Mouse (Mus musculus) CH12.LX (cell line): ENCODE data around the gene Sema6c. TPM values are rescaled to one million over a fixed set of nuclear protein-coding genes. Genes with fewer than 3 reads are reported as not detected.

ENCODE experiments used
- DNase-seq: peaks from one replicate; pipeline ENCODE4 v3.0.0-alpha.2; 2013; ENCODE audit errors: extremely low read depth
- H3K27ac ChIP-seq: 2 replicates; pipeline ENCODE4 v1.5.1; 2012; ENCODE audit warnings: low read depth, mild to moderate bottlenecking, control low read depth, moderate library complexity; ENCODE audit not compliant: insufficient read depth
- H3K27me3 ChIP-seq: replicated peaks from 2 replicates; pipeline ENCODE3; 2012; ENCODE audit warnings: inconsistent platforms
- H3K36me3 ChIP-seq, 2 experiments: replicated peaks in 1 of 2; 2 replicates each; pipeline versions ENCODE3 to v1.6.1; 2012; ENCODE audit warnings: inconsistent platforms in 1 of 2, low read length in 1 of 2, mild to moderate bottlenecking in 1 of 2, mixed read lengths in 1 of 2, moderate library complexity in 1 of 2; ENCODE audit not compliant: control insufficient read depth in 1 of 2, insufficient read depth in 1 of 2
- H3K4me1 ChIP-seq, 2 experiments: 2 replicates each; pipeline ENCODE4 v1.6.1; 2012; ENCODE audit warnings: inconsistent platforms in 1 of 2, moderate library complexity in 1 of 2; ENCODE audit not compliant: insufficient read depth in 2 of 2, control insufficient read depth in 1 of 2
- H3K4me2 ChIP-seq: 2 replicates; pipeline ENCODE4 v1.6.1; 2012; ENCODE audit warnings: low read depth, mild to moderate bottlenecking, control low read depth; ENCODE audit not compliant: poor library complexity, insufficient read depth, severe bottlenecking
- H3K4me3 ChIP-seq, 3 experiments: fragments of 150-350 bp in 1 of 3; sonication (generic) in 1 of 3; replicated peaks in 1 of 3; 2 replicates each; pipeline versions ENCODE3 to v1.5.1; 2011 to 2012; ENCODE audit warnings: low read depth in 2 of 3, low read length in 2 of 3, mild to moderate bottlenecking in 2 of 3, moderate library complexity in 2 of 3, control low read depth in 1 of 3, improper control_type of control experiment in 1 of 3, inconsistent platforms in 1 of 3, mixed read lengths in 1 of 3; ENCODE audit not compliant: poor library complexity in 1 of 3
- H3K79me2 ChIP-seq: replicated peaks from 2 replicates; pipeline ENCODE4 v1.6.1; 2012; ENCODE audit warnings: mild to moderate bottlenecking, moderate library complexity; ENCODE audit not compliant: control insufficient read depth, poor library complexity, insufficient read depth, severe bottlenecking; ENCODE audit errors: extremely low read depth
- H3K9ac ChIP-seq: 2 replicates; pipeline ENCODE4 v1.6.1; 2012; ENCODE audit warnings: low read depth, mild to moderate bottlenecking, control low read depth, moderate library complexity; ENCODE audit not compliant: insufficient read depth
- H3K9me3 ChIP-seq: replicated peaks from 2 replicates; pipeline ENCODE3; 2012; ENCODE audit warnings: low read length, inconsistent platforms, mixed read lengths
- CHD1 ChIP-seq: IDR thresholded peaks from 2 replicates; pipeline ENCODE4 v1.6.1; 2012; ENCODE audit warnings: low read depth, low read length, improper control_type of control experiment, inconsistent platforms
- CTCF ChIP-seq, 2 experiments: IDR thresholded peaks in 1 of 2; conservative IDR thresholded peaks in 1 of 2; 2 replicates each; pipeline ENCODE4 v1.5.1; 2011 to 2012; ENCODE audit warnings: low read depth in 2 of 2, low read length in 2 of 2, improper control_type of control experiment in 1 of 2, inconsistent platforms in 1 of 2, mild to moderate bottlenecking in 1 of 2, moderate library complexity in 1 of 2
- E2F4 ChIP-seq: IDR thresholded peaks from 2 replicates; pipeline ENCODE4 v1.6.1; 2011; ENCODE audit warnings: low read depth, low read length, improper control_type of control experiment; ENCODE audit not compliant: insufficient replicate concordance
- ELF1 ChIP-seq: IDR thresholded peaks from 2 replicates; pipeline ENCODE4 v1.6.1; 2014; ENCODE audit warnings: low read depth, mild to moderate bottlenecking, inconsistent platforms, low read length, improper control_type of control experiment
- ETS1 ChIP-seq: conservative IDR thresholded peaks from 2 replicates; pipeline ENCODE4 v1.6.1; 2012; ENCODE audit warnings: low read depth, mild to moderate bottlenecking, inconsistent platforms, low read length, improper control_type of control experiment, moderate library complexity
- GABPA ChIP-seq: IDR thresholded peaks from 2 replicates; pipeline ENCODE4 v1.6.1; 2012; ENCODE audit warnings: low read depth, low read length, improper control_type of control experiment, inconsistent platforms; ENCODE audit not compliant: insufficient replicate concordance
- HCFC1 ChIP-seq: IDR thresholded peaks from 2 replicates; pipeline ENCODE4 v1.6.1; 2012; ENCODE audit warnings: low read depth, mild to moderate bottlenecking, inconsistent platforms, low read length, improper control_type of control experiment
- IRF4 ChIP-seq: IDR thresholded peaks from 2 replicates; pipeline ENCODE4 v1.6.1; 2014; ENCODE audit warnings: low read depth, mild to moderate bottlenecking, inconsistent platforms, low read length, improper control_type of control experiment
- JUN ChIP-seq: IDR thresholded peaks from 2 replicates; pipeline ENCODE4 v1.6.1; 2011; ENCODE audit warnings: low read depth, mild to moderate bottlenecking, low read length, improper control_type of control experiment, moderate library complexity; ENCODE audit not compliant: insufficient read depth
- KAT2A ChIP-seq: IDR thresholded peaks from 2 replicates; pipeline ENCODE4 v1.6.1; 2012; ENCODE audit warnings: low read length, improper control_type of control experiment, inconsistent platforms; ENCODE audit not compliant: insufficient replicate concordance
- MAFK ChIP-seq: IDR thresholded peaks from 2 replicates; pipeline ENCODE4 v1.6.1; 2011; ENCODE audit warnings: low read length, improper control_type of control experiment; ENCODE audit not compliant: insufficient replicate concordance
- MAX ChIP-seq: IDR thresholded peaks from 2 replicates; pipeline ENCODE4 v1.6.1; 2011; ENCODE audit warnings: low read length, improper control_type of control experiment
- MEF2A ChIP-seq: IDR thresholded peaks from 2 replicates; pipeline ENCODE4 v1.6.1; 2014; ENCODE audit warnings: low read depth, mild to moderate bottlenecking, inconsistent platforms, low read length, improper control_type of control experiment, borderline replicate concordance
- MXI1 ChIP-seq: IDR thresholded peaks from 2 replicates; pipeline ENCODE4 v1.6.1; 2011; ENCODE audit warnings: mild to moderate bottlenecking, low read depth, low read length, improper control_type of control experiment
- MYC ChIP-seq: IDR thresholded peaks from 2 replicates; pipeline ENCODE4 v1.6.1; 2011; ENCODE audit warnings: low read depth, mild to moderate bottlenecking, improper control_type of control experiment, low read length
- NRF1 ChIP-seq: IDR thresholded peaks from 2 replicates; pipeline ENCODE4 v1.6.1; 2014; ENCODE audit warnings: low read depth, mild to moderate bottlenecking, inconsistent platforms, low read length, improper control_type of control experiment, moderate library complexity
- PAX5 ChIP-seq: IDR thresholded peaks from 2 replicates; pipeline ENCODE4 v1.6.1; 2012; ENCODE audit warnings: low read length, inconsistent platforms, mixed read lengths
- POLR2A ChIP-seq: IDR thresholded peaks from 2 replicates; pipeline ENCODE4 v1.6.1; 2011; ENCODE audit warnings: low read depth, mild to moderate bottlenecking, improper control_type of control experiment, low read length
- POLR2AphosphoS2 ChIP-seq: IDR thresholded peaks from 2 replicates; pipeline ENCODE4 v1.6.1; 2011; ENCODE audit warnings: low read depth, low read length, improper control_type of control experiment
- RAD21 ChIP-seq: IDR thresholded peaks from 2 replicates; pipeline ENCODE4 v1.6.1; 2011; ENCODE audit warnings: low read depth, mild to moderate bottlenecking, low read length, improper control_type of control experiment, moderate library complexity
- SIN3A ChIP-seq: IDR thresholded peaks from 2 replicates; pipeline ENCODE4 v1.6.1; 2012; ENCODE audit warnings: low read length, improper control_type of control experiment, inconsistent platforms
- TBP ChIP-seq: conservative IDR thresholded peaks from 2 replicates; pipeline ENCODE4 v1.6.1; 2011; ENCODE audit warnings: low read depth, low read length, improper control_type of control experiment
- TCF12 ChIP-seq: IDR thresholded peaks from 2 replicates; pipeline ENCODE4 v1.6.1; 2014; ENCODE audit warnings: low read depth, mild to moderate bottlenecking, inconsistent platforms, low read length, improper control_type of control experiment
- UBTF ChIP-seq: IDR thresholded peaks from 2 replicates; pipeline ENCODE4 v1.6.1; 2012; ENCODE audit warnings: low read depth, mild to moderate bottlenecking, inconsistent platforms, low read length, improper control_type of control experiment, moderate library complexity
- USF2 ChIP-seq: conservative IDR thresholded peaks from 2 replicates; pipeline ENCODE4 v1.6.1; 2011; ENCODE audit warnings: low read depth, low read length, improper control_type of control experiment
- ZC3H11A ChIP-seq: IDR thresholded peaks from 2 replicates; pipeline ENCODE4 v1.6.1; 2012; ENCODE audit warnings: low read depth, mild to moderate bottlenecking, inconsistent platforms, low read length, improper control_type of control experiment
- ZKSCAN1 ChIP-seq: IDR thresholded peaks from 2 replicates; pipeline ENCODE4 v1.6.1; 2012; ENCODE audit warnings: low read depth, inconsistent platforms, low read length, improper control_type of control experiment, borderline replicate concordance
- dilution Hi-C: fragments of 300-500 bp; cut with MboI; formaldehyde crosslinking; loops from 2 replicates; pipeline ENCODE4 v1.14.3; 2020; ENCODE audit warnings: low sequenced_read_pairs; ENCODE audit not compliant: extremely low pct_unique_long_range_greater_than_20kb, extremely low pct_ligation_motif_present
- in situ Hi-C: fragments of 300-500 bp; cut with MboI; formaldehyde crosslinking; loops from 3 replicates; pipeline ENCODE4 v1.14.3; 2019; ENCODE audit warnings: low sequenced_read_pairs, low pct_ligation_motif_present, low pct_unique_long_range_greater_than_20kb, mixed read lengths
- polyA plus RNA-seq: library from polyadenylated mRNA; unstranded; fragments of >175 nt; gene quantifications from 2 replicates; pipeline ENCODE4 v1.2.1, GENCODE M21; 2012; ENCODE audit warnings: low read depth; ENCODE audit not compliant: insufficient read length
- total RNA-seq, 2 experiments: library from RNA; depleted of rRNA; stranded (reverse); fragments of 300-350 nt in 1 of 2; fragments of >200 nt in 1 of 2; gene quantifications; 2 replicates each; pipeline ENCODE4 v1.2.3; 2012 to 2014

Sema6c gene
- total and polyA plus RNA-seq, 3 experiments = 0.30 to 0.53 TPM; not detected in 1

GRCm38 (mm10) chr3:95186100-95186499 is 25.8 kb downstream of the Sema6c start:
- Histone ChIP-seq H3K4me1 (no peaks in the 10 kb centered on the region), H3K36me3 (peaks cover 51 to 89% of the 10 kb centered on the region in 2 experiments), H3K27ac (no peak overlapping the region), H3K79me2 (no peaks in the 10 kb centered on the region), H3K27me3 (no peaks in the 10 kb centered on the region), H3K4me3 (no peak overlapping the region), H3K9me3 (no peaks in the 10 kb centered on the region), H3K4me2 (no peak overlapping the region), H3K9ac (no peak overlapping the region)
- in situ Hi-C loops = no loop called here
- no peak for DNase-seq
- TF ChIP-seq TCF12 (no peak), UBTF (no peak), CHD1 (no peak), HCFC1 (no peak), MAFK (no peak), NRF1 (no peak), MXI1 (no peak), POLR2A (no peak), MYC (no peak), MAX (no peak), ETS1 (no peak), ZC3H11A (no peak), TBP (no peak), E2F4 (no peak), MEF2A (no peak), SIN3A (no peak), PAX5 (no peak), USF2 (no peak), CTCF (conservative IDR thresholded peaks at IDR 0.05 in 1 of 2, IDR thresholded peaks at IDR 0.05 in 1 of 2; ENCODE audit: low read depth in 2 of 2, low read length in 2 of 2) (no peak)
- dilution Hi-C loops = no loop called here

- H3K27ac ChIP-seq = no peak overlapping the region
- no peaks in the 10 kb centered on the region for H3K79me2 ChIP-seq
- DNase-seq = no peak
- H3K27me3 ChIP-seq = no peaks in the 10 kb centered on the region
- H3K36me3 ChIP-seq = peaks cover 50 to 92% of the 10 kb centered on the region in 2 experiments
- H3K9me3 ChIP-seq = no peaks in the 10 kb centered on the region
- in situ Hi-C loops = no loop called here
- H3K9ac ChIP-seq = no peak overlapping the region
- dilution Hi-C loops = no loop called here
- TF ChIP-seq MYC (no peak), HCFC1 (no peak), JUN (no peak), MAX (no peak), E2F4 (no peak), POLR2A (no peak), RAD21 (no peak), TBP (no peak), UBTF (no peak), CHD1 (no peak), TCF12 (no peak), ELF1 (no peak), ZKSCAN1 (no peak), ZC3H11A (no peak), IRF4 (no peak), POLR2AphosphoS2 (no peak), GABPA (no peak), KAT2A (no peak)
- TF ChIP-seq, all 38 proteins: peak for 0
- Histone ChIP-seq H3K4me3 (no peak overlapping the region), H3K4me1 (no peaks in the 10 kb centered on the region), H3K4me2 (no peak overlapping the region)
Measured at GRCm38 (mm10) chr3:95186888-95187287, 26.6 kb downstream of the Sema6c start.
